Mouse (Mus musculus) embryonic facial prominence, embryonic 11.5 days (tissue): ENCODE measurements around the gene Tescl. TPM values are rescaled to one million over a fixed set of nuclear protein-coding genes. Genes with fewer than 3 reads are reported as not detected.

ENCODE experiments used
- ATAC-seq: fragments of 200-750 bp; cut with Nextera tagmentation; replicated peaks from 2 replicates; pipeline ENCODE4 v1.8.0; 2017; ENCODE audit warnings: low read depth; ENCODE audit not compliant: insufficient number of reproducible peaks, low FRiP score, low TSS enrichment
- DNase-seq: peaks from one replicate; pipeline ENCODE4 v3.0.0-alpha.2; 2015; ENCODE audit warnings: low spot score
- H3K27ac ChIP-seq: fragments of 300-500 bp; sonication (generic); replicated peaks from 2 replicates; pipeline ENCODE4 v1.5.1; 2014; ENCODE audit warnings: mild to moderate bottlenecking, low read depth, low read length, control low read depth
- H3K27me3 ChIP-seq: fragments of 300-500 bp; sonication (generic); 2 replicates; pipeline ENCODE4 v1.6.1; 2014; ENCODE audit warnings: mild to moderate bottlenecking, low read length, moderate library complexity, mixed read lengths; ENCODE audit not compliant: control insufficient read depth, insufficient read depth
- H3K36me3 ChIP-seq: fragments of 300-500 bp; sonication (generic); replicated peaks from 2 replicates; pipeline ENCODE4 v1.6.1; 2014; ENCODE audit warnings: low read depth, mild to moderate bottlenecking, low read length, moderate library complexity, mixed read lengths; ENCODE audit not compliant: control insufficient read depth, insufficient read depth
- H3K4me1 ChIP-seq: fragments of 300-500 bp; sonication (generic); 2 replicates; pipeline ENCODE4 v1.6.1; 2014; ENCODE audit warnings: low read length, mixed read lengths; ENCODE audit not compliant: control insufficient read depth, insufficient read depth
- H3K4me2 ChIP-seq: fragments of 300-500 bp; sonication (generic); 2 replicates; pipeline ENCODE4 v1.6.1; 2014; ENCODE audit warnings: low read depth, mild to moderate bottlenecking, control low read depth, low read length, moderate library complexity
- H3K4me3 ChIP-seq: fragments of 300-500 bp; sonication (generic); 2 replicates; pipeline ENCODE4 v1.5.1; 2014; ENCODE audit warnings: low read depth, low read length, control low read depth
- H3K9ac ChIP-seq: fragments of 300-500 bp; sonication (generic); replicated peaks from 2 replicates; pipeline ENCODE4 v1.6.1; 2014; ENCODE audit warnings: mild to moderate bottlenecking, control low read depth, low read length
- H3K9me3 ChIP-seq: fragments of 300-500 bp; sonication (generic); replicated peaks from 2 replicates; pipeline ENCODE4 v1.6.1; 2016; ENCODE audit warnings: mild to moderate bottlenecking, low read length, inconsistent platforms, mixed read lengths; ENCODE audit not compliant: control insufficient read depth
- WGBS: fragments of 180-500 bp; shearing (Covaris S2); extraction: QIAGEN DNeasy Blood & Tissue Kit; methylation state at CpG from one replicate; pipeline ENCODE4 v1.1.7; 2014; 5-methylcytosine and 5-hydroxymethylcytosine counted together
- polyA plus RNA-seq: library from polyadenylated mRNA; unstranded; fragments of >200 nt; fragmentation: Nextera tagmentation; extraction: Ambion mirVana; gene quantifications from 2 replicates; pipeline ENCODE4 v1.2.1, GENCODE M21; 2014

Tescl gene
- not detected in 2 replicates for polyA plus RNA-seq

DNA sequence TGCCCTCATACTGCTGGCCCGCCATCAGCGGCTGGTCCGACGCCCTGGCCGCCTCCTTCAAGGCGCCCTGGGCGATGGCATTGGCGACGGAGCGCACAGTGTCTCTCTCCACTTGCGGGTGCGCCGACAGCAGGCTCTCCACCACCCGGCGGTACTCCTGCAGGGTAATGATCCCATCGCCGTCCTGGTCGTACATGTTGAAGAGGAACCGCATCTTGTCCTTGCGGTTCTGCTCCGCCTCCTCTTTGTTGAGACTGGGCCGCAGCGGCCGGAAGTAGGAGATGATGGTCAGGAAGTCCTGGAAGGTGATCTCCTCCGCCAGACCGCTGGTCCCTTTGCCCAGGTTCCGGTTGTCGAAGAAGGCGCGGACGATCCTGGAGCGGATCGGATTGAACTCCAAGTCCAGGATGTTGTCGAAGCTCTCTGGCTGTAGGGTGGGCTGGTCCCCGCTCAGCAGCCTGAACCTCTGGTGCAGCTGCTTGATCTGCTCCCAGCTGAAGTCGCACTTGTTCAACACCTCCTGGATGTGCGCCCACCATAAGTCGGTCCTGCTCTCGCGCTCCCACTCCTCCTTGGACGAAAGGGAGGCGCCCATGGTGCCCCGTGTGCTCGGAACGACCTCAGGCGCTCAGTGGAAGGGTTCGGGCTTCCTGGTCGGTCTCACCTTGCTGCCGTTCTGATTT is at the start of gene Tescl:
TSS of gene Tescl (minus strand) at position 633 of the 683 bp plus-strand sequence.
- no peak for DNase-seq
- Histone ChIP-seq H3K4me2 (no peak within 1 kb of the TSS; the same call in 1 of the 2 replicates), H3K27ac (no peak within 1 kb of the TSS), H3K27me3 (peaks cover 7% of the 10 kb centered on the region; the same call in 1 of the 2 replicates), H3K36me3 (no peaks in the 10 kb centered on the region), H3K4me1 (no peaks in the 10 kb centered on the region), H3K9ac (no peak within 1 kb of the TSS), H3K9me3 (no peaks in the 10 kb centered on the region), H3K4me3 (no peak within 1 kb of the TSS)
- WGBS = 48% methylated on average over 49 of the region's 49 CpGs
- no peak for ATAC-seq

DNA sequence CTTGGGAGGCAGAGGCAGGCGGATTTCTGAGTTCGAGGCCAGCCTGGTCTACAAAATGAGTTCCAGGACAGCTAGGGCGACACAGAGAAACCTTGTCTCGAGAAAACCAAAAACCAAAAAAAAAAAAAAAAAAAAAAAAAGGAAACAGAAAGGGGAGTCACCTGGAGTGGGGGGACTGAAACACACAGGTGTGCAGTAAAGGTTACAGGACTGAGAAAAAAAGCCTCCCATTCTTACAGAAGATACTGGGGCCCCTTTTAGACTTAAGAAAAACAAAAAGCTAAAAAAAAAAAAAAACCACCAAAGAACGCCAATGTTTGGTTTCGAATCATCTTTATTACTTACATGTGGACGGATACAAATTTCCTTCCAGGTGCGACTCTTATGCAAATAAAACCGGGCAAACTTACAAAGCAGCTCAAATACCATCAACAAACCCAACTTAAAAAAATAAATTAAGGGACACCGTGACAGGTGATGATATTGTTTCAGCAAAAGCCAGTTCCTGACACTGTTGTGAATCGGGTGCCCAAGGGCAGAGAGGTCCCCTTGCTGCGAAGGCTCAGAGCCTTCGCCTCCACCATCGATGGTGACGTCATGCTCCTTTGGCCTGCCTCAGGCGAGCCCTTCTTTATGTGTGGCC is 49.1 kb upstream of the Tescl start:
- Histone ChIP-seq H3K27ac (no peak overlapping the region), H3K4me1 (peaks cover 2% of the 10 kb centered on the region; the same call in 1 of the 2 replicates), H3K4me2 (no peak overlapping the region), H3K4me3 (no peak overlapping the region), H3K27me3 (no peaks in the 10 kb centered on the region; the same call in 1 of the 2 replicates), H3K9me3 (no peaks in the 10 kb centered on the region), H3K36me3 (no peaks in the 10 kb centered on the region), H3K9ac (no peak overlapping the region)
- ATAC-seq = no peak
- WGBS = 73% methylated on average over 16 of the region's 16 CpGs
- no peak for DNase-seq

DNA sequence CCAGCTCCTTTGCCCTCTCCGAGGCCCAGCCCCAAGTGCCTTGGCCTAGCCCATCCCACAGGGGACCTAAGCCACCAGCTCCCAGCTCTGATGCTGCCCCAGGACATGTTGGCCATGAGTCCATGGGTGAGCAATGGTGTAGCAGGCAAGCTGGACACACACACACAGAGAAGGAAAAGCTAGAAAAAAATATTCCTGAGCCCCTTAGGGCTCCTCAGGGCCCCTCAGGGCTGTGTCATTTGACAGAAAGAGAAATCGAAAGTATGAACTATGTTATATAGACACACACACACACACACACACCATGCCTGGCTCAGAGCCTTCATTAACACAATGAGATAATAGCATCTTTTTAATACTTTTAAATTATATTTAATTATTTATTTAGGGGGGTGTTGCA is 46.6 kb upstream of the Tescl start:
- peaks cover 5% of the 10 kb centered on the region for H3K27me3 ChIP-seq
- ATAC-seq (peak; percentile 16; the same call in 1 of the 2 replicates), DNase-seq (no peak)
- WGBS = 64% methylated on average over 2 of the region's 2 CpGs
- no peaks in the 10 kb centered on the region for H3K36me3 ChIP-seq
- no peak overlapping the region for H3K27ac ChIP-seq
- peak overlapping the region; percentile 22; the same call in 1 of the 2 replicates for H3K9ac ChIP-seq
- H3K9me3 ChIP-seq = no peaks in the 10 kb centered on the region
- H3K4me1 ChIP-seq = peaks cover 9% of the 10 kb centered on the region
- H3K4me2 ChIP-seq = no peak overlapping the region
- H3K4me3 ChIP-seq = no peak overlapping the region

DNA sequence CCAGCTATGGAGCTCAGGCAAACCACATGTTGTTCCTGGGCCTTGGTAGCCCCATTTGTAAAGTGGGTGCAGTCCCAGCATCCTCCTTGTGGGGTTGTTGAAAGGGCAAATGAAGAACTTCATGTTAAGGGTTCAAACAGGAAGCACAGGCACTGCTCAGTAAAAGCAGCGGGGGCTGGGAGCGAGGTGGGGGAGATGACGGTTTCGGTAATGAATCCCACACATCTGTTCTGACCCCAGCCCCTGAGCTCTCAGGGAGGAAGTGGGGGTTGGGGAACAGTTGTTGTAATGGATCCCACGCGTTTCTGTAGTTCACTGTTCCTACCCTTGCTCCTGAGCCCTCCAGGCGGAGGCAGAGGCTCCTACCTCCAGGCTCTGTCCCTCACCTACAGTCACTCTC is 46.2 kb upstream of the Tescl start:
- DNase-seq (peak; percentile 77), ATAC-seq (peak; percentile 39; the same call in 1 of the 2 replicates)
- no peak overlapping the region for H3K4me2 ChIP-seq
- no peak overlapping the region for H3K27ac ChIP-seq
- no peaks in the 10 kb centered on the region for H3K36me3 ChIP-seq
- H3K9me3 ChIP-seq = no peaks in the 10 kb centered on the region
- H3K27me3 ChIP-seq = peaks cover 5% of the 10 kb centered on the region
- no peak overlapping the region for H3K4me3 ChIP-seq
- H3K9ac ChIP-seq = peak overlapping the region; percentile 22; the same call in 1 of the 2 replicates
- H3K4me1 ChIP-seq = peaks cover 9% of the 10 kb centered on the region
- WGBS = 19% methylated on average over 7 of the region's 7 CpGs

DNA sequence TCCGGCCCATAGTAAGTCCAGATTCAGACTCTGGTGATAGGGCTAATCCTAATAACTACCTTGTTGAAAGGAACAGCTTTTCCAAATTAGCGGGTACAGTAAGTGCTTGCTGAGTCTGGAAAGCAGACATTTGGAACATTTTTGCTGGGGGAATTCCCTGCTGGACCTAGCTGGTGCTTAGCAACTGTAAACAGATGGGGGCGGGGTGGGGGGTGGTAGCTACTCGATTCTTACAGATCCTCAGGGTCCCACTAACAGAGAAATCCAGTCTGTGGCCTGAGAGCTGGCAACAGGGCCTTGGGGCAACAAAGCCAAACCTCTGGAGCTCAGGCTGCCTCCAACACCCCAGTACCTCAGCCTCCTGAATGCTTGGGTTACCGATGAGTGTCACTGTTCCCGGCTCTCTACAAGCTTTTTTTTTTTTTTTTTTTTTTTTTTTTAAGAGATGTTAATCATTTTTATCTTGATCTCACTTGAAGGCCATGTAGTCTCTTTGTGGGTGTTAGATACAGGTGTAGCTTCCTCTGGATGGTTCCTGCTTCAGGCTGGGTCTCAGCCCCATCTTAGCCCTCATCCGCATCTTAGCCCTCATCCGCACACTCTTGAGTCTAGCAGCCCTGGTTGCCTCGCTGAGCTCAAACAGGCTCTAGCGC is 44.4 kb upstream of the Tescl start:
- peaks cover 9% of the 10 kb centered on the region for H3K4me1 ChIP-seq
- H3K4me2 ChIP-seq = no peak overlapping the region
- no peaks in the 10 kb centered on the region for H3K9me3 ChIP-seq
- ATAC-seq = no peak
- no peak overlapping the region; the same call in 1 of the 2 replicates for H3K9ac ChIP-seq
- 59% methylated on average over 10 of the region's 10 CpGs for WGBS
- H3K27me3 ChIP-seq = peaks cover 5% of the 10 kb centered on the region; the same call in 1 of the 2 replicates
- no peak overlapping the region for H3K4me3 ChIP-seq
- DNase-seq = peak; percentile 77
- no peaks in the 10 kb centered on the region for H3K36me3 ChIP-seq
- peak overlapping the region; percentile 59; the same call in 1 of the 2 replicates for H3K27ac ChIP-seq

DNA sequence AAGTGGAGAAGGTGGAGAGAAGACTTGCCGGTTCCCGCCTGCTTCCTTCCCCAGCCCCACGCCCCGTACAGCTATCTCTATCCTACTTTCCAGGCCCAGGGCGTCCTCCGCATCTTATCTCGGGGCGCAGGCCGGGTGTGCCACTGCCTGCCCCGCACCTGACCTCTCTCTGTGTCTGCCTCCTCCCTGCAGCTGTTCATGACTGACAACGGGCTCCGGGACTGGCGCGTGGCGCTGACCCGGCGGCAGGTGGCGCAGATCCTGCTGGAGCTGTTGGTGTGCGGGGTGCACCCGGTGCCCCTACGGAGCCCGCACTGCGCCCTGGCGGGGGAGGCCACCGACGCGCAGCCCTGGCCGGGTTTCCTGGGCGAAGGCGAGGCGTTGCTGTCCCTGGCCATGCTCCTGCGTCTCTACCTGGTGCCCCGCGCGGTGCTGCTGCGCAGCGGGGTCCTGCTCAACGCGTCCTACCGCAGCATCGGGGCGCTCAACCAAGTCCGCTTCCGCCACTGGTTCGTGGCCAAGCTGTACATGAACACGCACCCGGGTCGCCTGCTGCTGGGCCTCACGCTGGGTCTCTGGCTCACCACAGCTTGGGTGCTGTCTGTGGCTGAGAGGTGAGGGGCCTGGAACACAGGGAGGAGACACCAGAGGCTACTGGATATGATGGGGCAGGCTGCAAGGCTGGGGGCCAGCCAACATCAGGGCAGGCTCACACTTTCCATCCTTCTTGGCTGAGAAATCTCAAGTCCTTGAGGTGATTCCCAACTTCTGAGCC is 43.5 kb upstream of the Tescl start:
- H3K36me3 ChIP-seq = no peaks in the 10 kb centered on the region
- H3K27me3 ChIP-seq = peaks cover 5% of the 10 kb centered on the region; the same call in 1 of the 2 replicates
- ATAC-seq (peak; percentile 39), DNase-seq (peak; percentile 57)
- H3K27ac ChIP-seq = peak overlapping the region; percentile 59
- 8% methylated on average over 49 of the region's 49 CpGs for WGBS
- H3K4me2 ChIP-seq = peak overlapping the region; percentile 61
- H3K4me3 ChIP-seq = 0 out of 2 replicates have a peak overlapping the region, but pooled peaks have one; percentile 18
- peak overlapping the region; percentile 44; the same call in 1 of the 2 replicates for H3K9ac ChIP-seq
- peaks cover 9% of the 10 kb centered on the region for H3K4me1 ChIP-seq
- H3K9me3 ChIP-seq = no peaks in the 10 kb centered on the region

DNA sequence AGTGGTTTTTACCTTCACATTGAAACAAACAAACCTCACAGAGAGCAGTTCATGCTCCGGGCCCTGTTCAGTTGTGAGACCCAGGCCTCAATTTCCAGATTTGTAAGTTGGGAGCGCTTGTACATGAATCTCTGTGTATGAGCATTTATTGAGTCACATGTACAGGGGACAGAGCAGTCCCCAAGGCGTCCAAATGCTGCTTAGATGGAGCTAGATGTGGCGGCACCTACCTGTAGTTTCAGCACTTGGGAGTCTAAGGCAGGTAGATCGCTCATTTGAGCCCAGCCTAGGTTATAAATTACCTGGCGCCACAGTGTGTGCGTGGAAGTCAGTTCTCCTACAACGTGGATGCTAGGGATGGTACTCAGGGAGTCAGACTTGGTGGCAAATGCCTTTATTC is 42.7 kb upstream of the Tescl start:
- ATAC-seq = no peak
- no peak overlapping the region for H3K4me2 ChIP-seq
- H3K36me3 ChIP-seq = no peaks in the 10 kb centered on the region
- no peak overlapping the region for H3K27ac ChIP-seq
- no peaks in the 10 kb centered on the region for H3K9me3 ChIP-seq
- DNase-seq = no peak
- no peak overlapping the region for H3K4me3 ChIP-seq
- peaks cover 9% of the 10 kb centered on the region for H3K4me1 ChIP-seq
- peaks cover 5% of the 10 kb centered on the region; the same call in 1 of the 2 replicates for H3K27me3 ChIP-seq
- H3K9ac ChIP-seq = no peak overlapping the region
- WGBS = 89% methylated on average over 8 of the region's 8 CpGs
